Mouse (Mus musculus) cerebellum, postnatal 25 days (tissue): ENCODE data around the gene Xbp1.
"Not testable (repeated sequence)": the region's sequence is repeated elsewhere in the genome, so short reads cannot be mapped to it uniquely, and the experiment has no call there.

ENCODE experiments used
- DNase-seq, 2 experiments: peaks; one replicate each; pipeline ENCODE4 v3.0.0; 2021; ENCODE audit warnings: mixed read lengths in 2 of 2

The Xbp1 gene

GRCm38 (mm10) chr11:5520412-5521265 is at the start of gene Xbp1:
Xbp1 (plus strand) TSS chr11:5520659.
- DNase-seq = peak; percentile 99

DNA sequence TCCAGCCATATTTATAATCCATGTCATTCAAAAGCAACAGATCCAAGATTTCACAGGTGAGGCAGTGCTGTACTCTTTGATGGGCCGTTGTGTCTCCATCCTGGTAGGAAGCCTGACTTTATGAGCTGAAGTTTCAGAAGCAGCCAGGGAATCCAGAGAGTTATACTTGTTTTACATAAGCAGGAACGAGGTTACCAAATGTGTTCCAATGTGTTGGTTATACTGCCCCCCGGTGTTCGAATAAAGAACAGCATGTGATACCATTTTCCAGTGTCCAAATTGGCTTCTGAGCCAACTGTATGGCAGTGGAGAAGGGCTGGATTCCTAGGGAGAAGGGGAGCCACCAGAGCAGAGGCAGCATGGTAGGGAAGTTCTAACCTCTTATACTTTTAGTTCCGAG is 46.3 kb upstream of the Xbp1 start:
- peak; percentile 68 to 82 for DNase-seq

GRCm38 (mm10) chr11:5475556-5476118 is 44.8 kb upstream of the Xbp1 start:
- not testable (repeated sequence) for DNase-seq

GRCm38 (mm10) chr11:5476806-5477205 is 43.7 kb upstream of the Xbp1 start:
- no peak for DNase-seq

DNA sequence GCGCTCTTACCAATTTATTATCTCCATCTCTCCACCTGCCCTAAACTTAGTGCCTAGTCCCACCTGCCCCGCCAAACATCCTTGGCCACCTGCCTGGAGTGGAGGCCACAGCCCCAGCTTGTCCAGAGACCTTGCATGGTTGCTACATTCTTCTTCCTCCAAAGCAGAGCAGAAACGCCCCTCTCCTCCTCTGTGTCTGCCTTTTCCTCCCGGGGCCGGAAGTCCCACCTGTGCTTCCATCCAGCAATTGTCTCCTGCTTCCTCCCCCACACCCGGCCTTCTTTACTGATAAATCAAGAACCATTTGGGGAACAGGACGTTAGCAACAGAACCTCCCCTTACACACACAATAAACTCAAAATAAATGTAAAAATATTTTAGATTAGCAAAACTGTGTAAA is 42.3 kb upstream of the Xbp1 start:
- no peak for DNase-seq

DNA sequence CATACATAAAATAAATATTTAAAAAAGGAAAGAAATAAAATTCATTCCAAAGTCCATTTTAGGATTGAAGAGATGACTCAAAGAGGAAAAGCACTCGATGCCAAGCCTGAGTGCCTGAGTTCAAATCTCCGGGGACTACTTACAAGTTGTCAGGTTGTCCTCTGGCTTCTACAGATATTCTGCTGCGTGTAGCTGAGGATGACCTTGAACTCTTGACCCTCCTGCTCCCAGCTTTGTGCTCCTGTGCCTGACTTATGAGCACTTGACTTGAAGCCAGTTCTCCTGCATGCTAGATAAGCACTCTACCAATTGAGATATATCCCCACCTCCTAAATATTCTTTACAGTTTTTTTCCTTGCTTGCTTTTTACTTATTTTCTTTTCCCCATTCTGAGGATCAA is 41.6 kb upstream of the Xbp1 start:
- no peak for DNase-seq

GRCm38 (mm10) chr11:5482581-5482980 is 37.9 kb upstream of the Xbp1 start:
- DNase-seq = no peak

DNA sequence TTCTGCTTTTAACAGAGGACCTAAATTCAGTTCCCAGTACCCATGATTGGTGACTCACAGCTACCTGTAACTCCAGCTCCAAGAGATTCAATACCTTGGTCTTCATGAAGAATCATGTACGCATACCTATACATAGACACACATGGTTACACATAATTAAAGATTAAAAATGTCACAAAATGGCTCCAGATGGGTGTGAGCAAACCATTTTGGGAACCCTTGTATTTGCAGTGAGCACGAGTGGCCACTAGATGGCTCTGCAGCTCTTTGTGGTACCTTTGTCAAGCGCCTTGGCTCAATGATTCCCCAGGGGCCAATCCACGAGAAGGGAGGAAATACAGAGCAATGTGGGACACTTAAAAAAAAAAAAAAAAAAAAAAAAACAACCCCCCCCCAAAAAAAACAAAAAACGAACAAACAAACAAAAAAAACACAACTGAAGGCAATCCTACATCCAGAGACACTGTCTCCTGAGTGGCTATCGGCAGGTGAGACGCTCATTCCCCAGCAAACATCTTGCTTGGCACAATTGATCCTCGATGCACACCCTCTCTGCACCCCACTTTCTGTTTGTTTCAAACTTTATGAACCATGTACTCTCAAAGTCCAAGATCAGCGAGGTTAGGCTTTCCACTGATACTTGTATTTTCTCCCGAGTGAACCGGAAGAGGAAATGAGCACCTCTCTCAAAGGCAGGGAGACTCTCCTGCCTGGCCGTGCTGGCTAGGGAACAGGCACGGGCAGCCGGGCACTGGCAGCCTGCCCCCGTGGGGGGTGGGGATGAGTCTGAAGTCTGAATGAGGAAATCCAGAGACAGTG is 35.1 kb upstream of the Xbp1 start:
- DNase-seq = peak; percentile 87 to 91

- DNase-seq = not testable (repeated sequence)
Measured at GRCm38 (mm10) chr11:5489433-5489832, 31.0 kb upstream of the Xbp1 start.

- no peak for DNase-seq
Measured at GRCm38 (mm10) chr11:5490989-5491656, 29.3 kb upstream of the Xbp1 start.

GRCm38 (mm10) chr11:5491912-5492311 is 28.5 kb upstream of the Xbp1 start:
- no peak for DNase-seq

DNA sequence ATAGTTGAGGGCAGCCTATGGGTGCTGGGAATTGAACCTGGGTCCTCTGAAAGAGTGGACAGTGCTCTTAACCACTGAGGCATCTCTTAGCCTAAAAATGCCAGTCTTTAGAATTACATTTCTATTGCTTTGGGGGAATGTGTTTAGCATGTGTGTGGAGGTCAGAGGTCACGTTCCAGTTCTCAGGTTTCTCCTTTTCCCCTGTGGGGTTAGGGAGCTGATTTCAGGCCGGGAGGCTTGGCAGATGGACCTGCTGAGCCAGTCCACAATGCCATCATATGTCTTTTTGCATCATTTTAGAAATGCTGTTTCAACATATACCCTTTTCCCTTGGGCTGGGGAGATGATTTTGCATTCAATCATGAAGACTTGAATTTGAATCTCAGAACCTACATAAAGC is 26.6 kb upstream of the Xbp1 start:
- DNase-seq = no peak

DNA sequence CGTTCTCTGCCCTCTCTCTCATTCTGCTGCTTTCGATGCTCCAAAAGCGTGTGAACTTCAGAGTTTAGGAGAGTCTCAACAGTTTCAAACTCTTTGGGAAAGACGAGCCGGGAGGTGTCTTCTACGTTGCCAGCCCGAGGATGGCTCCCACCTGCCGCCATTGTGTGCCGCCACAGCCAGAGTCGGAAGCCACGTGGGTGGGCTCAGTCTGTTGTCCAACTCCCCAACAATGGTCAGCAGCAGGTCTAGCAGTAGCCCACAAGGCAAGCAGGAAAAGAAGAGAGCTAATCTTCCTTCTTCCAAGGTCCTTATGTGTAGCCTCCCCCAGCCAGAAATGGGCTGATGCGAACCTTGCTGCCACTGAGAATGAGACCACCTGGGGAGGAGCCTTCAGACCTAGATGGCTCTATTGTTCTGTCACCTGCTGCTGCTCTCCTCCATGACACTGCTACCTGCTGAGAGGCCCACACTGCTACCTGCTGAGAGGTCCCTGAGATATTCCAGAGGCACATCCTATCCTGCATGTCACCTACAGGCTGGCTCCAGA is 25.1 kb upstream of the Xbp1 start:
- DNase-seq = no peak

- no peak for DNase-seq
Measured at GRCm38 (mm10) chr11:5495906-5496305, 24.6 kb upstream of the Xbp1 start.

DNA sequence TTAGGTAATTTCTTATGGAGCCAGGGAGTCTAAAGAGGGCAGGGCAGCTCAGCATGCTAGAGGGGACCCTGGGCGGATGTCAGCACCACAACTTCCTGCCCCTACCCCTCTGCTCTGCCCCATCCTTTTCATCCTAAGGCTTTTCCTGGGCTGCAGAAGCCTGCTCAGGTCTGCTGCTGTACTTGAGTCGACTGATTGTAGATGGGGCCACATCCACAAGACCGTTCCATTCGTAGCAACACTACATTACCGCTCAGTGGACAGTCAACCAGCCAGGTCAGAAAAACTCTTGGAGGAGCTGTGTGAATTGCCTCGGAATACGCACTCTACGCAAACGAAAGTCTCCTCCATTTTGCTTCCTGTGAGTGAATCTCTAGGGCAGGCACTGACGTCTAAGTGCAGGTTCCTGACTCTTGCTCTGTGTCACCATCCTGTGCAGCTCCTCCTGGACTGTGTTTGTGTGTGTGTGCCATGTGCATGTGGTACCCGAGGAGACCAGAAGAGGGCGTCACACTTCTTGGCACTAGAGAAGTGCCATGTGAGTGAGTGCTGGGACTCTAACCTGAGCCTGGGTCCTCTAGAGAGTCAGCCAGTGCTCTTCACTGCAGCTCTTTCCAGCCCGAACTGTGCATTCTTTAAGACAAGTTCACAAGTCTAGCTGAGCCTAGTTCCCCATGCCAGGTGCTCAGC is 23.8 kb upstream of the Xbp1 start:
- no peak for DNase-seq

- DNase-seq = no peak
Measured at GRCm38 (mm10) chr11:5498422-5498821, 22.0 kb upstream of the Xbp1 start.

- DNase-seq = no peak
Measured at GRCm38 (mm10) chr11:5498931-5499661, 21.4 kb upstream of the Xbp1 start.

- no peak for DNase-seq
Measured at GRCm38 (mm10) chr11:5499961-5500644, 20.4 kb upstream of the Xbp1 start.

GRCm38 (mm10) chr11:5500903-5501741 is 19.3 kb upstream of the Xbp1 start:
- DNase-seq = no peak
